Comparison of ENCODE assay signal across 20 mouse cellular contexts in genomic region chr7:37615932-37616331, GRCm38 (mm10).
"Had no signal": no experiment of that assay in that cellular context is flagged by ENCODE, and none has a peak within 500 bp of the region (broad histone marks: within the 10 kb centered on the region; RNA-seq: fewer than 3 reads in every experiment).

No protein-coding gene starts in this region.

- H3K4me3 ChIP-seq: kidney, embryonic 15.5 days; midbrain, embryonic 12.5 days; midbrain, embryonic 15.5 days; neural tube, embryonic 12.5 days; neural tube, embryonic 15.5 days had no signal

- H3K27me3 ChIP-seq: midbrain, embryonic 12.5 days; midbrain, embryonic 15.5 days; neural tube, embryonic 12.5 days; neural tube, embryonic 15.5 days had no signal

- H3K4me1 ChIP-seq: kidney, embryonic 15.5 days; midbrain, embryonic 15.5 days; neural tube, embryonic 12.5 days; neural tube, embryonic 15.5 days had no signal

- DNase-seq: kidney, postnatal 10 days; kidney, postnatal 36 days; layer of hippocampus, postnatal 36 days; liver, postnatal 0 days; lung, embryonic 14.5 days; right cerebral cortex, adult 18-20 months; right cerebral cortex, postnatal 14 days; right cerebral cortex, postnatal 4 days; thymus, adult 2 months; thymus, postnatal 14 days; thymus, postnatal 4 days had no signal

- H3K4me2 ChIP-seq: kidney, embryonic 15.5 days; lung, embryonic 14.5 days; midbrain, embryonic 12.5 days; midbrain, embryonic 15.5 days; neural tube, embryonic 12.5 days; neural tube, embryonic 15.5 days had no signal

- H3K9ac ChIP-seq: kidney, embryonic 15.5 days; liver, embryonic 14.5 days; liver, postnatal 0 days; lung, embryonic 14.5 days; midbrain, embryonic 12.5 days; midbrain, embryonic 15.5 days; neural tube, embryonic 12.5 days; neural tube, embryonic 15.5 days had no signal

- H3K9me3 ChIP-seq: kidney, embryonic 15.5 days; midbrain, embryonic 12.5 days; midbrain, embryonic 15.5 days; neural tube, embryonic 12.5 days; neural tube, embryonic 15.5 days had no signal

- H3K36me3 ChIP-seq: kidney, embryonic 15.5 days; midbrain, embryonic 12.5 days; midbrain, embryonic 15.5 days; neural tube, embryonic 12.5 days; neural tube, embryonic 15.5 days had no signal

- H3K27ac ChIP-seq: kidney, embryonic 15.5 days; liver, embryonic 14.5 days; macrophage; midbrain, embryonic 12.5 days; midbrain, embryonic 15.5 days; neural tube, embryonic 12.5 days; neural tube, embryonic 15.5 days; stomach, postnatal 0 days had no signal

- ATAC-seq: liver, postnatal 0 days; lung, postnatal 0 days; midbrain, embryonic 15.5 days had no signal
